Mouse (Mus musculus) lung, embryonic 14.5 days (tissue): Measurements from ENCODE around the gene Usp2. TPM values are rescaled to one million over a fixed set of nuclear protein-coding genes. Genes with fewer than 3 reads are reported as not detected.

Experiments used
- ATAC-seq: fragments of 200-750 bp; cut with Nextera tagmentation; 2 replicates; pipeline ENCODE4 v1.8.0; 2017; ENCODE audit warnings: mild to moderate bottlenecking, moderate TSS enrichment, moderate library complexity; ENCODE audit not compliant: insufficient read depth
- DNase-seq: peaks from one replicate; pipeline ENCODE4 v3.0.0-alpha.2; 2015
- H3K27ac ChIP-seq: fragments of 300-500 bp; sonication (generic); 2 replicates; pipeline ENCODE4 v1.5.1; 2014; ENCODE audit warnings: low read depth, mild to moderate bottlenecking, moderate library complexity
- H3K27me3 ChIP-seq: fragments of 300-500 bp; sonication (generic); 2 replicates; pipeline ENCODE4 v1.6.1; 2014; ENCODE audit warnings: low read length, control low read depth; ENCODE audit not compliant: insufficient read depth
- H3K36me3 ChIP-seq: fragments of 300-500 bp; sonication (generic); 2 replicates; pipeline ENCODE4 v1.6.1; 2014; ENCODE audit warnings: control low read depth; ENCODE audit not compliant: insufficient read depth
- H3K4me1 ChIP-seq: fragments of 300-500 bp; sonication (generic); 2 replicates; pipeline ENCODE4 v1.6.1; 2014; ENCODE audit warnings: antibody characterized with exemption, control low read depth; ENCODE audit not compliant: insufficient read depth
- H3K4me2 ChIP-seq: fragments of 300-500 bp; sonication (generic); 2 replicates; pipeline ENCODE4 v1.6.1; 2014; ENCODE audit warnings: mild to moderate bottlenecking
- H3K4me3 ChIP-seq: fragments of 300-500 bp; sonication (generic); 2 replicates; pipeline ENCODE4 v1.5.1; 2014; ENCODE audit warnings: low read depth, low read length
- H3K9ac ChIP-seq: fragments of 300-500 bp; sonication (generic); 2 replicates; pipeline ENCODE4 v1.6.1; 2014
- H3K9me3 ChIP-seq: fragments of 300-500 bp; sonication (generic); 2 replicates; pipeline ENCODE4 v1.6.1; 2016; ENCODE audit warnings: low read depth, low read length, control low read depth
- CTCF ChIP-seq: IDR thresholded peaks from 2 replicates; pipeline ENCODE4 v1.5.1; 2016; ENCODE audit warnings: antibody characterized with exemption, low read depth
- WGBS: fragments of 180-500 bp; shearing (Covaris S2); extraction: QIAGEN DNeasy Blood & Tissue Kit; methylation state at CpG from one replicate; pipeline ENCODE4 v1.1.7; 2014; 5-methylcytosine and 5-hydroxymethylcytosine counted together
- polyA plus RNA-seq: library from polyadenylated mRNA; unstranded; fragments of >200 nt; fragmentation: Nextera tagmentation; extraction: Ambion mirVana; gene quantifications from 2 replicates; pipeline ENCODE4 v1.2.1, GENCODE M21; 2014

The Usp2 gene
- polyA plus RNA-seq, 1 experiment from 2014 or later: 7.5 TPM

- H3K4me1 ChIP-seq: no peaks in the 10 kb centered on the region
- no peak overlapping the region for H3K27ac ChIP-seq
- ATAC-seq: no peak
- 68% methylated on average over 6 of the region's 6 CpGs for WGBS
- H3K4me3 ChIP-seq: no peak overlapping the region
- H3K27me3 ChIP-seq: no peaks in the 10 kb centered on the region
- no peak overlapping the region for H3K4me2 ChIP-seq
- no peaks in the 10 kb centered on the region for H3K9me3 ChIP-seq
- H3K36me3 ChIP-seq: no peaks in the 10 kb centered on the region
- no peak for DNase-seq
- H3K9ac ChIP-seq: no peak overlapping the region
- no peak for TF ChIP-seq CTCF
Measured at GRCm38 (mm10) chr9:44058606-44059005, 8.2 kb upstream of the Usp2 start.

- H3K36me3 ChIP-seq: no peaks in the 10 kb centered on the region
- WGBS: 21% methylated on average over 1 of the region's 1 CpGs
- H3K4me1 ChIP-seq: 0 out of 2 replicates have a peak, but pooled peaks cover 5% of the 10 kb centered on the region
- no peak overlapping the region for H3K9ac ChIP-seq
- H3K27me3 ChIP-seq: no peaks in the 10 kb centered on the region
- no peaks in the 10 kb centered on the region for H3K9me3 ChIP-seq
- DNase-seq: no peak
- no peak overlapping the region for H3K4me3 ChIP-seq
- no peak overlapping the region for H3K27ac ChIP-seq
- H3K4me2 ChIP-seq: no peak overlapping the region
- TF ChIP-seq CTCF: peak; percentile 24
- no peak for ATAC-seq
Measured at GRCm38 (mm10) chr9:44065177-44065576, 1.6 kb upstream of the Usp2 start.

GRCm38 (mm10) chr9:44067241-44067959, 579 bp downstream of the Usp2 start:
- H3K4me3 ChIP-seq: peak overlapping the region; percentile 44
- DNase-seq: peak; percentile 52
- H3K27ac ChIP-seq: no peak overlapping the region
- ATAC-seq: no peak
- H3K9ac ChIP-seq: peak overlapping the region; percentile 50
- H3K4me1 ChIP-seq: 0 out of 2 replicates have a peak, but pooled peaks cover 10% of the 10 kb centered on the region
- H3K9me3 ChIP-seq: no peaks in the 10 kb centered on the region
- H3K27me3 ChIP-seq: no peaks in the 10 kb centered on the region
- H3K36me3 ChIP-seq: no peaks in the 10 kb centered on the region
- TF ChIP-seq CTCF: no peak
- H3K4me2 ChIP-seq: peak overlapping the region; percentile 87
- 4% methylated on average over 15 of the region's 15 CpGs for WGBS

- Histone ChIP-seq H3K9ac (no peak overlapping the region), H3K4me1 (0 out of 2 replicates have a peak, but pooled peaks cover 10% of the 10 kb centered on the region), H3K4me2 (no peak overlapping the region), H3K36me3 (no peaks in the 10 kb centered on the region), H3K27ac (no peak overlapping the region), H3K27me3 (no peaks in the 10 kb centered on the region), H3K9me3 (no peaks in the 10 kb centered on the region), H3K4me3 (no peak overlapping the region)
- DNase-seq (no peak), ATAC-seq (no peak)
- WGBS: 80% methylated on average over 6 of the region's 6 CpGs
- no peak for TF ChIP-seq CTCF
Measured at GRCm38 (mm10) chr9:44067960-44068330, 1.1 kb downstream of the Usp2 start.

- 8% methylated on average over 7 of the region's 7 CpGs for WGBS
Measured at GRCm38 (mm10) chr9:44069252-44069651, 2.4 kb downstream of the Usp2 start.

GRCm38 (mm10) chr9:44070113-44070843, 3.5 kb downstream of the Usp2 start:
- TF ChIP-seq CTCF: no peak
- 49% methylated on average over 14 of the region's 14 CpGs for WGBS
- Histone ChIP-seq H3K9me3 (no peaks in the 10 kb centered on the region), H3K4me2 (no peak overlapping the region; the same call in 1 of the 2 replicates), H3K27me3 (no peaks in the 10 kb centered on the region), H3K27ac (no peak overlapping the region), H3K9ac (no peak overlapping the region), H3K36me3 (no peaks in the 10 kb centered on the region), H3K4me1 (0 out of 2 replicates have a peak, but pooled peaks cover 10% of the 10 kb centered on the region), H3K4me3 (no peak overlapping the region)
- DNase-seq (no peak), ATAC-seq (no peak)

More at GRCm38 (mm10) chr9:44069252-44069651, 2.4 kb downstream of the Usp2 start:
- Histone ChIP-seq H3K4me3 (no peak overlapping the region), H3K4me2 (no peak overlapping the region), H3K27ac (no peak overlapping the region), H3K4me1 (0 out of 2 replicates have a peak, but pooled peaks cover 10% of the 10 kb centered on the region), H3K9ac (no peak overlapping the region), H3K9me3 (no peaks in the 10 kb centered on the region), H3K36me3 (no peaks in the 10 kb centered on the region), H3K27me3 (no peaks in the 10 kb centered on the region)
- ATAC-seq (no peak), DNase-seq (no peak)
- TF ChIP-seq CTCF: no peak

GRCm38 (mm10) chr9:44070844-44071231, 4.0 kb downstream of the Usp2 start:
- Histone ChIP-seq H3K4me1 (0 out of 2 replicates have a peak, but pooled peaks cover 10% of the 10 kb centered on the region), H3K9me3 (no peaks in the 10 kb centered on the region), H3K36me3 (no peaks in the 10 kb centered on the region), H3K9ac (no peak overlapping the region), H3K4me3 (no peak overlapping the region), H3K4me2 (no peak overlapping the region; the same call in 1 of the 2 replicates), H3K27me3 (no peaks in the 10 kb centered on the region), H3K27ac (no peak overlapping the region)
- DNase-seq: no peak
- ATAC-seq: no peak
- 36% methylated on average over 8 of the region's 8 CpGs for WGBS
- no peak for TF ChIP-seq CTCF
